Mouse (Mus musculus) cerebellum, adult 2 months (tissue): Measurements from ENCODE around the gene Pard6b.

Experiments used
- CTCF ChIP-seq: fragments of 200-500 bp; IDR thresholded peaks from 2 replicates; pipeline ENCODE4 v1.5.1; 2011; ENCODE audit warnings: low read depth, mild to moderate bottlenecking, control low read depth, low read length, moderate library complexity, borderline replicate concordance; ENCODE audit not compliant: insufficient read depth
- POLR2A ChIP-seq: fragments of 200-500 bp; IDR thresholded peaks from 2 replicates; pipeline ENCODE4 v1.6.1; 2011; ENCODE audit warnings: low read length, control low read depth, borderline replicate concordance; ENCODE audit not compliant: insufficient read depth

DNA sequence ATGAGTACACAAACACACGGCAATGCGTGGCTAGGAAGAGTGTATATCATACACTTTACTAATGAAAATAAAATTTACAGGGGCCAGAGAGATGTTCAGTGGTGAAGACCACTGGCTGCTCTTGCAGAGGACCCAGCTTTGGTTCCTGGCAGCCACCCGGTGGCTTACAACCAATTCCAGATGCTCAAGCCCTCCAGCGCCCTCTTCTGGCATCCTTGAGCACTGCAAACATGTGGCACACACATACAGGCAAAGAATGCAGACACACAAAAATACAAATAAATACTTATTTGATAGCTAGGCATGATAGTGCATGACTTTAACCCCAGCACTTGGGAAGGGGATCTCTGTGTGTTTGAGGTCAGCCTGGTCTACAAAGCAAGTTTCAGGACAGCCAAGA, 34.3 kb upstream of the Pard6b start:
- no peak for TF ChIP-seq POLR2A
- no peak for TF ChIP-seq CTCF
